Mouse (Mus musculus) stomach, embryonic 14.5 days (tissue): ENCODE data around the gene Sec24a. TPM values are rescaled to one million over a fixed set of nuclear protein-coding genes. Genes with fewer than 3 reads are reported as not detected.
"Not testable (repeated sequence)": the region's sequence is repeated elsewhere in the genome, so short reads cannot be mapped to it uniquely, and the experiment has no call there.

Source experiments
- ATAC-seq: fragments of 200-750 bp; cut with Nextera tagmentation; 2 replicates; pipeline ENCODE4 v1.8.0; 2017; ENCODE audit warnings: low read depth, moderate TSS enrichment; ENCODE audit not compliant: insufficient number of reproducible peaks, insufficient read depth, low FRiP score
- H3K27ac ChIP-seq: fragments of 300-500 bp; sonication (generic); 2 replicates; pipeline ENCODE4 v1.5.1; 2014; ENCODE audit warnings: mild to moderate bottlenecking, low read length, moderate library complexity, mixed read lengths
- H3K27me3 ChIP-seq: fragments of 300-500 bp; sonication (generic); 2 replicates; pipeline ENCODE4 v1.6.1; 2014; ENCODE audit warnings: low read length, control low read depth, mixed read lengths; ENCODE audit not compliant: control insufficient read depth, insufficient read depth
- H3K36me3 ChIP-seq: fragments of 300-500 bp; sonication (generic); 2 replicates; pipeline ENCODE4 v1.6.1; 2014; ENCODE audit warnings: mild to moderate bottlenecking, control low read depth, low read length, moderate library complexity, mixed read lengths; ENCODE audit not compliant: control insufficient read depth, insufficient read depth
- H3K4me1 ChIP-seq: fragments of 300-500 bp; sonication (generic); 2 replicates; pipeline ENCODE4 v1.6.1; 2014; ENCODE audit warnings: low read length, control low read depth, mixed read lengths; ENCODE audit not compliant: control insufficient read depth, insufficient read depth
- H3K4me2 ChIP-seq: fragments of 300-500 bp; sonication (generic); replicated peaks from 2 replicates; pipeline ENCODE4 v1.6.1; 2014; ENCODE audit warnings: low read depth, low read length, control low read depth
- H3K4me3 ChIP-seq: fragments of 300-500 bp; sonication (generic); 2 replicates; pipeline ENCODE4 v1.5.1; 2014; ENCODE audit warnings: low read depth, low read length, control low read depth
- H3K9ac ChIP-seq: fragments of 300-500 bp; sonication (generic); replicated peaks from 2 replicates; pipeline ENCODE4 v1.6.1; 2014; ENCODE audit warnings: low read depth, mild to moderate bottlenecking, control low read depth, low read length, moderate library complexity, mixed read lengths
- H3K9me3 ChIP-seq: fragments of 300-500 bp; sonication (generic); 2 replicates; pipeline ENCODE4 v1.6.1; 2016; ENCODE audit warnings: low read depth, low read length, control low read depth; ENCODE audit not compliant: control insufficient read depth
- WGBS: fragments of 180-500 bp; shearing (Covaris S2); extraction: QIAGEN DNeasy Blood & Tissue Kit; methylation state at CpG from one replicate; pipeline ENCODE4 v1.1.7; 2014; 5-methylcytosine and 5-hydroxymethylcytosine counted together
- polyA plus RNA-seq: library from polyadenylated mRNA; unstranded; fragments of >200 nt; fragmentation: Nextera tagmentation; extraction: Ambion mirVana; gene quantifications from 2 replicates; pipeline ENCODE4 v1.2.1, GENCODE M21; 2014

Sec24a gene
- polyA plus RNA-seq, 1 experiment from 2014 or later = 19.7 TPM

DNA sequence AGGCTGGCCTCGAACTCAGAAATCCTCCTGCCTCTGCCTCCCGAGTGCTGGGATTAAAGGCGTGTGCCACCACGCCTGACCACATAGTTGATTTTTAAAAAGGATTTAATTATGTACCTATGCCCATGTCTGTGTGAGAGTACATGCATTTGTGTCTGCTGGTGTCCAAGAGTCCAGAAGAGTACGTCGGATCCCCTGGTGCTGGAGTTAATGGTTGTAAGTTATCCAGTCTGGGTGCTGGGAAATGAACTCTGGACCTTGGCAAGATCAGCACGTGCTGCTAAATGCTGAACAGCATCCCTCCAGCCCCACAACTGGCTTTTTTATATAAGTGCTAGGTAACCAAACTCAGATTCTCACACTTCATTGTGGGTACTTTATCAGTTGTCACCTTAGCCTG is 92.6 kb downstream of the Sec24a start:
- H3K4me3 ChIP-seq = no peak overlapping the region
- no peak overlapping the region for H3K9ac ChIP-seq
- no peaks in the 10 kb centered on the region for H3K36me3 ChIP-seq
- H3K4me2 ChIP-seq = no peak overlapping the region
- 97% methylated on average over 7 of the region's 7 CpGs for WGBS
- no peak for ATAC-seq
- H3K4me1 ChIP-seq = no peaks in the 10 kb centered on the region
- no peak overlapping the region for H3K27ac ChIP-seq
- H3K27me3 ChIP-seq = no peaks in the 10 kb centered on the region
- H3K9me3 ChIP-seq = no peaks in the 10 kb centered on the region

- 94% methylated on average over 7 of the region's 7 CpGs for WGBS
- H3K27ac ChIP-seq, H3K4me2 ChIP-seq, H3K9me3 ChIP-seq, H3K9ac ChIP-seq, ATAC-seq, H3K27me3 ChIP-seq, H3K36me3 ChIP-seq, H3K4me3 ChIP-seq, H3K4me1 ChIP-seq: not testable (repeated sequence)
These were observed 98.7 kb downstream of the Sec24a start for GRCm38 (mm10) chr11:51664747-51665146.

DNA sequence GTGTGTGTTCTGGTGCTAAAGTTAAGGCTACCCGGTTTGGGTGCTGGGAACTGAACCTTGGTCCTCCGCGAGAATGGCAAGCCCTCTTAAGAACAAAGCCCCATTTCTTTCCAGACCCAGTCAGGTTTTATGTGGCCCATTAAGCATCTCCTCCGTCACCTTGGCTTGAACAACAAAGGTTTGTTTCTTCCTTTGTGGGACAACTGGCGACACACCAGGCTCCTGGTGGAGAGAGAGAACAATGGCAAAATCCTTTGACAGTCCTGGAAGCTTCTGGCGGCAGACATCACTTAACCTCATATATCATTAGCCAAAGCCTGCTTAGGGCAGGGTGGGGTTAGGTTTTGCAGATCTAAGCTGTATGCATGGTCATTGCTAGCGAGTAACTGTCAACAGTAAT is 100.8 kb downstream of the Sec24a start:
- H3K36me3 ChIP-seq = no peaks in the 10 kb centered on the region
- H3K9ac ChIP-seq = no peak overlapping the region
- H3K27me3 ChIP-seq = no peaks in the 10 kb centered on the region
- ATAC-seq = no peak
- H3K27ac ChIP-seq = no peak overlapping the region
- H3K4me2 ChIP-seq = no peak overlapping the region
- no peak overlapping the region for H3K4me3 ChIP-seq
- 82% methylated on average over 7 of the region's 7 CpGs for WGBS
- no peaks in the 10 kb centered on the region for H3K9me3 ChIP-seq
- no peaks in the 10 kb centered on the region for H3K4me1 ChIP-seq

DNA sequence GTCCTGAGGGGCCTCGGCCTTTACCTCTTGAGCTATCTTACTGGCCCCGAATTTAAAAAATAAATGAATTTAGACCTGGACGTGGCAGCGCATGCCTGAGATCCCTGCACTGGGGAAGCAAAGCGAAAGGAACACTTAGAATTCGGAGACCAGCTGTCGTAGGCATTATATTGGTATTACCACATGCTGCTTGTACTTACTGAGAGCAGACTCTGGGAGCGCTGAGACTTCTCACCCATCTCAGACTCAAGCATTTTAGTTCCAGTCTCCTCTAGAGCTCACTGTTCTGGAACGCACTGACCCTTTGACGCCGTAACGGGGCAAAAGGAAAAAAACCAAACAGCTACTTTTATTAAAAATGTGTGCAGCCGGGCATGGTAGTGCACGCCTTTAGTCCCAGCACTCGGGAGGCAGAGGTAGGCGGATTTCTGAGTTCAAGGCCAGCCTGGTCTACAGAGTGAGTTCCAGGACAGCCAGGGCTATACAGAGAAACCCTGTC is 101.5 kb downstream of the Sec24a start:
- Histone ChIP-seq H3K27me3 (no peaks in the 10 kb centered on the region), H3K4me1 (no peaks in the 10 kb centered on the region), H3K9me3 (no peaks in the 10 kb centered on the region), H3K9ac (no peak overlapping the region), H3K4me2 (no peak overlapping the region), H3K36me3 (no peaks in the 10 kb centered on the region), H3K4me3 (no peak overlapping the region), H3K27ac (no peak overlapping the region)
- WGBS = 88% methylated on average over 16 of the region's 16 CpGs
- no peak for ATAC-seq

GRCm38 (mm10) chr11:51658705-51659104 is 104.7 kb downstream of the Sec24a start:
- H3K9me3 ChIP-seq = no peaks in the 10 kb centered on the region
- no peak overlapping the region for H3K9ac ChIP-seq
- H3K4me1 ChIP-seq = no peaks in the 10 kb centered on the region
- no peak overlapping the region for H3K4me3 ChIP-seq
- H3K36me3 ChIP-seq = no peaks in the 10 kb centered on the region
- 41% methylated on average over 6 of the region's 6 CpGs for WGBS
- no peak overlapping the region for H3K4me2 ChIP-seq
- ATAC-seq = no peak; the same call in 1 of the 2 replicates
- no peaks in the 10 kb centered on the region for H3K27me3 ChIP-seq
- H3K27ac ChIP-seq = no peak overlapping the region

DNA sequence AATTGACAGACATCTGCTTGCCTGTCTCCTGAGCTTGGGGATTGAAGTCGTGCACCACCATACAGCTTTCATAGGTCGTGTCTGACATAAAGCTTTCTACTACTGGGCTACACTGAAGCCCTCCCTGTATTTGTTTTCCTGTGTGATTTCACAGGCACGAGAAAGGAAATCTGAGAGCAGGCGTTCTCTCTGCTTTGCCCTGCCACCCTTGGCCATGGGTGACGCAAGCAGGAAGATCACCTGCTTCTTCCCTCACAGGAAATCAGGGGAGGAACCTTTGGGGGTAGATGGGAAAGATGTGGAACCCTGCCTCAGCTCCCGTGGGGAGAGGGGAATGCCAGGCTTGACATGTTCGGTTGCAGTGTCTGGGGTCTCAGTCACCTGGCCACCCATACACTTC is 105.1 kb downstream of the Sec24a start:
- Histone ChIP-seq H3K36me3 (no peaks in the 10 kb centered on the region), H3K4me1 (no peaks in the 10 kb centered on the region), H3K4me3 (no peak overlapping the region), H3K27ac (no peak overlapping the region), H3K9ac (no peak overlapping the region), H3K9me3 (no peaks in the 10 kb centered on the region), H3K4me2 (no peak overlapping the region), H3K27me3 (no peaks in the 10 kb centered on the region)
- 60% methylated on average over 7 of the region's 7 CpGs for WGBS
- ATAC-seq = no peak

- ATAC-seq = no peak
- H3K9me3 ChIP-seq = no peaks in the 10 kb centered on the region
- H3K4me2 ChIP-seq = no peak overlapping the region
- no peak overlapping the region for H3K9ac ChIP-seq
- no peak overlapping the region for H3K27ac ChIP-seq
- WGBS = 77% methylated on average over 10 of the region's 10 CpGs
- H3K27me3 ChIP-seq = no peaks in the 10 kb centered on the region
- H3K4me1 ChIP-seq = no peaks in the 10 kb centered on the region
- H3K36me3 ChIP-seq = no peaks in the 10 kb centered on the region
- no peak overlapping the region for H3K4me3 ChIP-seq
These were observed 106.5 kb downstream of the Sec24a start for GRCm38 (mm10) chr11:51656798-51657521.

DNA sequence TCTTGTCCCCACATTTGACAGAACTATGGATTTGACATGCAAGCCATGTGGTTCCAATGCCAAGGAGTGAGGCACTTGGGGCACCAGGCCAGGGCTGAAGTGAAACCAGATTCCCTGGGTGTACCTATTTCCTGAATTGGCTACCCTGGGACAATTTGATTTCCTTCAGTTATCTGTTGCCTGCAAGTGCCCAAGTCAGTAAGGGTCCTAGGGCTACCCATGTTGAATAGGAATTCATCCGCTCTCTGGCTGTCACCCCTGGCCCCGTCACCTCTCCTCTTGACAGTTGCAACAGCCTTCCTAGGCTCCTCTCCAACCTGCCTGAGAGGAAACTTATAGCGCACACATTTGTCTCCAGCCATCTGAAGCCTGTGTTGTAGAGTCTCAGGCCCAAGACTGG is 108.5 kb downstream of the Sec24a start:
- no peak overlapping the region for H3K27ac ChIP-seq
- 93% methylated on average over 3 of the region's 3 CpGs for WGBS
- ATAC-seq = no peak
- H3K4me3 ChIP-seq = no peak overlapping the region
- H3K9ac ChIP-seq = no peak overlapping the region
- no peak overlapping the region for H3K4me2 ChIP-seq
- H3K36me3 ChIP-seq = no peaks in the 10 kb centered on the region
- no peaks in the 10 kb centered on the region for H3K27me3 ChIP-seq
- 0 out of 2 replicates have a peak, but pooled peaks cover 3% of the 10 kb centered on the region for H3K4me1 ChIP-seq
- H3K9me3 ChIP-seq = no peaks in the 10 kb centered on the region

DNA sequence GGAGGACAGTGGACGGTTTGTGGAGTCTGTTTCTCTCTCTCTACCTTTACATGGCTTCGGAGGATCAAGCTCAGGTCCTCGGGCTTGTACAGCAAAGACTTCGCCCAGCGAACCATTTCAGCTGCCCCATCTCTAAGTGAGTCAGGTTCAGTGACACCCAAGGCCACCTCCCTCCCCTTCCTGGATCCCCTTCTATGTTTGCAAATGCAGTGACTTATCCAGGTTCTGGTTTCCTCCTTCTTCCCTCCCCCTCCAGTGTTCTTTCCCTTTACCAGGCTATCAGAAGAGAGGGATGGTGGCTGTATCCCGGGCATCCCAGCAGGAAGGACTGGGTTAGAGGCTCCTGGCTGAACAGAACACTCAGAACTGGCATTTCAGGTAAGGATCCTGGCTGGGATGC is 109.7 kb downstream of the Sec24a start:
- 87% methylated on average over 6 of the region's 6 CpGs for WGBS
- Histone ChIP-seq H3K27ac (no peak overlapping the region), H3K4me2 (no peak overlapping the region), H3K27me3 (no peaks in the 10 kb centered on the region), H3K36me3 (no peaks in the 10 kb centered on the region), H3K9ac (no peak overlapping the region), H3K4me1 (peaks cover 7% of the 10 kb centered on the region), H3K9me3 (no peaks in the 10 kb centered on the region), H3K4me3 (no peak overlapping the region)
- no peak for ATAC-seq
